Mouse (Mus musculus): ENCODE results near the gene Cdkn1a. TPM values are rescaled to one million over a fixed set of nuclear protein-coding genes. Genes with fewer than 3 reads are reported as not detected.

The Cdkn1a gene
- polyA plus RNA-seq, 1 experiment from 2014 or later = 12.4 TPM

GRCm38 (mm10) chr17:29117006-29117648 lies 26.4 kb downstream of the Cdkn1a start:
- Histone ChIP-seq H3K36me3 (ENCODE audit: insufficient read depth) (no peaks in the 10 kb centered on the region), H3K9me3 (ENCODE audit: low read depth, low read length) (no peaks in the 10 kb centered on the region), H3K9ac (no peak overlapping the region), H3K4me2 (no peak overlapping the region), H3K4me3 (ENCODE audit: low read depth, low read length) (no peak overlapping the region), H3K27ac (ENCODE audit: low read depth) (no peak overlapping the region), H3K4me1 (ENCODE audit: insufficient read depth) (no peaks in the 10 kb centered on the region), H3K27me3 (ENCODE audit: insufficient read depth, low read length) (no peaks in the 10 kb centered on the region)
- ATAC-seq (ENCODE audit: insufficient read depth) (no peak), DNase-seq (no peak)
- TF ChIP-seq CTCF (IDR thresholded peaks at IDR 0.05; ENCODE audit: low read depth) = no peak
- WGBS = 57% methylated on average over 8 of the region's 8 CpGs

- 33% methylated on average over 5 of the region's 5 CpGs for WGBS
- no peak for TF ChIP-seq CTCF (IDR thresholded peaks at IDR 0.05; ENCODE audit: low read depth)
- no peaks in the 10 kb centered on the region for H3K4me1 ChIP-seq (ENCODE audit: insufficient read depth)
- DNase-seq (no peak), ATAC-seq (ENCODE audit: insufficient read depth) (no peak)
- H3K4me3 ChIP-seq (ENCODE audit: low read depth, low read length) = no peak overlapping the region
- H3K27ac ChIP-seq (ENCODE audit: low read depth) = no peak overlapping the region
- H3K9me3 ChIP-seq (ENCODE audit: low read depth, low read length) = no peaks in the 10 kb centered on the region
- no peaks in the 10 kb centered on the region for H3K27me3 ChIP-seq (ENCODE audit: insufficient read depth, low read length)
- H3K9ac ChIP-seq = no peak overlapping the region
- no peak overlapping the region for H3K4me2 ChIP-seq
- no peaks in the 10 kb centered on the region for H3K36me3 ChIP-seq (ENCODE audit: insufficient read depth)
Observed at GRCm38 (mm10) chr17:29118057-29118456, 27.3 kb downstream of the Cdkn1a start.

DNA sequence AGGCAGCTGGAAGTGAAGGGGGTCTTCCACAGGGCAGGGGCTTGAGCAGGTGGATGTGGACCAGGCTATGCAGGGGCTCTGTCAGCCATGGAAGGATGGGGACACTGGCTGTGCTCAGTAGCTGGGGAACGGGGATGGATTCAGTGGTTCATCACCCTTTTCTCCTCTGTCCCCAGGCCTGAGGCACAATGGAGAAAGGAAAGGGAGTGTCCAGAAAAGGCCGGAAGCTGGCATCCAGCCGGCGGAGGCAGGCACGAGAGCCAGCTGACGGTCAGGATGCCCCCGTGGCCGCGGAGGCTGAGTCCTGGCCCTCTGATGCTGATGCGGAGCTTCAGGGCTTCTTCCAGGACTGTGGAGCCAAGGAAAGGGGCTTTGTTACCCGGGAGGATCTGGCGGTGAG lies 29.9 kb downstream of the Cdkn1a start:
- H3K27ac ChIP-seq (ENCODE audit: low read depth) = no peak overlapping the region
- ATAC-seq (ENCODE audit: insufficient read depth) (no peak), DNase-seq (no peak)
- peaks cover 3% of the 10 kb centered on the region; the same call in 1 of the 2 replicates for H3K4me1 ChIP-seq (ENCODE audit: insufficient read depth)
- no peaks in the 10 kb centered on the region for H3K9me3 ChIP-seq (ENCODE audit: low read depth, low read length)
- H3K27me3 ChIP-seq (ENCODE audit: insufficient read depth, low read length) = no peaks in the 10 kb centered on the region
- no peak overlapping the region for H3K9ac ChIP-seq
- H3K4me2 ChIP-seq = no peak overlapping the region
- WGBS = 65% methylated on average over 12 of the region's 12 CpGs
- H3K36me3 ChIP-seq (ENCODE audit: insufficient read depth) = no peaks in the 10 kb centered on the region
- no peak for TF ChIP-seq CTCF (IDR thresholded peaks at IDR 0.05; ENCODE audit: low read depth)
- H3K4me3 ChIP-seq (ENCODE audit: low read depth, low read length) = no peak overlapping the region

- peaks cover 3% of the 10 kb centered on the region; the same call in 1 of the 2 replicates for H3K4me1 ChIP-seq (ENCODE audit: insufficient read depth)
- no peak overlapping the region for H3K4me2 ChIP-seq
- no peak overlapping the region for H3K9ac ChIP-seq
- no peak overlapping the region for H3K27ac ChIP-seq (ENCODE audit: low read depth)
- no peak overlapping the region for H3K4me3 ChIP-seq (ENCODE audit: low read depth, low read length)
- WGBS = 44% methylated on average over 6 of the region's 6 CpGs
- H3K9me3 ChIP-seq (ENCODE audit: low read depth, low read length) = no peaks in the 10 kb centered on the region
- no peaks in the 10 kb centered on the region for H3K27me3 ChIP-seq (ENCODE audit: insufficient read depth, low read length)
- DNase-seq (peak; percentile 76), ATAC-seq (ENCODE audit: insufficient read depth) (no peak)
- no peak for TF ChIP-seq CTCF (IDR thresholded peaks at IDR 0.05; ENCODE audit: low read depth)
- no peaks in the 10 kb centered on the region for H3K36me3 ChIP-seq (ENCODE audit: insufficient read depth)
Observed at GRCm38 (mm10) chr17:29122817-29123216, 32.0 kb downstream of the Cdkn1a start.

GRCm38 (mm10) chr17:29123578-29124174 lies 32.9 kb downstream of the Cdkn1a start:
- peak; percentile 79 for ATAC-seq (ENCODE audit: insufficient read depth)

GRCm38 (mm10) chr17:29126561-29126960 lies 35.8 kb downstream of the Cdkn1a start:
- WGBS = 96% methylated on average over 3 of the region's 3 CpGs
- Histone ChIP-seq H3K27ac (ENCODE audit: low read depth) (no peak overlapping the region), H3K36me3 (ENCODE audit: insufficient read depth) (no peaks in the 10 kb centered on the region), H3K9ac (no peak overlapping the region), H3K4me2 (no peak overlapping the region), H3K4me1 (ENCODE audit: insufficient read depth) (peaks cover 3% of the 10 kb centered on the region; the same call in 1 of the 2 replicates), H3K27me3 (ENCODE audit: insufficient read depth, low read length) (no peaks in the 10 kb centered on the region), H3K9me3 (ENCODE audit: low read depth, low read length) (no peaks in the 10 kb centered on the region), H3K4me3 (ENCODE audit: low read depth, low read length) (no peak overlapping the region)
- no peak for DNase-seq
- TF ChIP-seq CTCF (IDR thresholded peaks at IDR 0.05; ENCODE audit: low read depth) = no peak
- no peak for ATAC-seq (ENCODE audit: insufficient read depth)

More at GRCm38 (mm10) chr17:29123578-29124174, 32.9 kb downstream of the Cdkn1a start:
- WGBS = 39% methylated on average over 6 of the region's 6 CpGs
- peaks cover 3% of the 10 kb centered on the region; the same call in 1 of the 2 replicates for H3K4me1 ChIP-seq (ENCODE audit: insufficient read depth)
- H3K36me3 ChIP-seq (ENCODE audit: insufficient read depth) = no peaks in the 10 kb centered on the region
- no peak overlapping the region for H3K27ac ChIP-seq (ENCODE audit: low read depth)
- no peaks in the 10 kb centered on the region for H3K27me3 ChIP-seq (ENCODE audit: insufficient read depth, low read length)
- H3K4me3 ChIP-seq (ENCODE audit: low read depth, low read length) = no peak overlapping the region
- no peak overlapping the region for H3K4me2 ChIP-seq
- TF ChIP-seq CTCF (IDR thresholded peaks at IDR 0.05; ENCODE audit: low read depth) = no peak
- peak; percentile 69 for DNase-seq
- no peaks in the 10 kb centered on the region for H3K9me3 ChIP-seq (ENCODE audit: low read depth, low read length)
- no peak overlapping the region for H3K9ac ChIP-seq

- WGBS = 62% methylated on average over 5 of the region's 5 CpGs
- no peak overlapping the region for H3K27ac ChIP-seq (ENCODE audit: low read depth)
- ATAC-seq (ENCODE audit: insufficient read depth) = no peak
- H3K36me3 ChIP-seq (ENCODE audit: insufficient read depth) = no peaks in the 10 kb centered on the region
- H3K4me1 ChIP-seq (ENCODE audit: insufficient read depth) = no peaks in the 10 kb centered on the region; the same call in 1 of the 2 replicates
- H3K4me3 ChIP-seq (ENCODE audit: low read depth, low read length) = no peak overlapping the region
- no peak for DNase-seq
- H3K9ac ChIP-seq = no peak overlapping the region
- H3K27me3 ChIP-seq (ENCODE audit: insufficient read depth, low read length) = no peaks in the 10 kb centered on the region
- no peaks in the 10 kb centered on the region for H3K9me3 ChIP-seq (ENCODE audit: low read depth, low read length)
- no peak overlapping the region for H3K4me2 ChIP-seq
- no peak for TF ChIP-seq CTCF (IDR thresholded peaks at IDR 0.05; ENCODE audit: low read depth)
Observed at GRCm38 (mm10) chr17:29129341-29129740, 38.6 kb downstream of the Cdkn1a start.

All from lung, embryonic 14.5 days (tissue).